Mouse (Mus musculus) CD4-positive helper T cell, adult 2 months (primary cell): ENCODE measurements at regions not wholly inside any gene's neighbourhood (a gene's known extent, or its start where the extent isn't known, plus 50 kb on each side); places are given as distances from the start of the nearest gene placed in this dataset.
"Not testable (repeated sequence)": the region's sequence is repeated elsewhere in the genome, so short reads cannot be mapped to it uniquely, and the experiment has no call there.

Experiments
- DNase-seq: peaks from one replicate; pipeline ENCODE4 v3.0.0-alpha.2; 2012; ENCODE audit warnings: low read depth, missing footprints, low spot score

- no peak for DNase-seq
Measured at GRCm38 (mm10) chr6:89140469-89140868, 222.0 kb downstream of the Plxna1 start.

- DNase-seq: no peak
Measured at GRCm38 (mm10) chr6:89153027-89153662, 209.3 kb downstream of the Plxna1 start.

GRCm38 (mm10) chr6:89157501-89157900, 204.9 kb downstream of the Plxna1 start:
- DNase-seq: no peak

GRCm38 (mm10) chr6:89160051-89160450, 202.4 kb downstream of the Plxna1 start:
- DNase-seq: no peak

- DNase-seq: no peak
Measured at GRCm38 (mm10) chr6:89161746-89162145, 200.7 kb downstream of the Plxna1 start.

DNA sequence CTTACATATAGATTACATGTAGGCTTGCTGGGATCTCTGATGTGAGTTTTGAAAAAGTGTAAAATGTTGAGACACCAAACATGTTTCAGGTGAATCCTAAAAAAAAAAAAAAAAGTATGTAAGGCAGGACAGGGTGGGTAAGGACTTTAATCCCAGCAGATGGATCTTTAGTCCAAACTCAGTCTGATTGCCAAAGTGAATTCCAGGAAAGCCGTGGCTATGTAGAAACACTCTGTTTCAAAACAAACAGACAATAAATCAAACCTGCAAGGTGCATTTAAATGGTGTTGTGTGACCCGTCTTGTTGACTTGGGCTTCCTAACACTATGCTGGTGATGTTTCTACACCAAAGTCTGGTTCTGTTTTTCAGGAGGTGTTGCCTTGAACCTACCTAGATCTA, 192.9 kb downstream of the Plxna1 start:
- no peak for DNase-seq

- not testable (repeated sequence) for DNase-seq
Measured at GRCm38 (mm10) chr6:89184920-89185319, 177.5 kb downstream of the Plxna1 start.

DNA sequence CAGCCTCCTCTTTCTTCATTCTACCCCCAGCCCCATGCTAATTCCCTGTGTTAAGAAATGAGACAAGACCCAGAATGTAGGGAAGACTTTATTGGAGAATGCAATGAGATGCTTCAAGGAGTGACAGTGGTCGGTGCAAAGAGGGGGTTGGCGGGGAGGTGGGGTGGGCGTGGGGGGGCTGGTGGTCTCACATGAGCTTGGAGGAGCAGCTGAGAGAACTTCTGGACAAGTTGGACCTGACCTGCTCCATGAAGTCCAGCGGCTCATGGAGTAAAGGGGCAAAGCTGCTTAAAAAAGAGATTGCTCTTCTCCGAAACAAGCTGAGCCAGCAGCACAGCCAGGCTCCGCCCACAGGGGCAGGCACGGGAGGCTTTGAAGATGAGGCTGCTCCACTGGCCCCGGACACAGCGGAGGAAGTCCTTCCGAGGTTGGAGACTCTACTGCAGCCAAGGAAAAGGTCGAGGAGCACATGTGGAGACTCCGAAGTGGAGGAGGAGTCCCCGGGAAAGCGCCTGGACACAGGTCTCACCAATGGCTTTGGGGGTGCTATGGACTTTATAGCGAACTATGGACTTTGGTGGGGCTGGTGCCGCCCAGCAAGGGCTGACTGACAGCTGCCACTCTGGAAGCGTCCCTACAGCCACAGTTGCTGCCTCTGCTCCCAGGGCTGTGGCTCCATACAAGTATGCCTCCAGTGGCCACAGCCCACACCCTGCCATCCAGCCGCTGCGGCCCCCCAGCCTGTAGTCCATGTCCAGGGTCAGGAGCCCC, 161.7 kb downstream of the Plxna1 start:
- DNase-seq: not testable (repeated sequence)

DNA sequence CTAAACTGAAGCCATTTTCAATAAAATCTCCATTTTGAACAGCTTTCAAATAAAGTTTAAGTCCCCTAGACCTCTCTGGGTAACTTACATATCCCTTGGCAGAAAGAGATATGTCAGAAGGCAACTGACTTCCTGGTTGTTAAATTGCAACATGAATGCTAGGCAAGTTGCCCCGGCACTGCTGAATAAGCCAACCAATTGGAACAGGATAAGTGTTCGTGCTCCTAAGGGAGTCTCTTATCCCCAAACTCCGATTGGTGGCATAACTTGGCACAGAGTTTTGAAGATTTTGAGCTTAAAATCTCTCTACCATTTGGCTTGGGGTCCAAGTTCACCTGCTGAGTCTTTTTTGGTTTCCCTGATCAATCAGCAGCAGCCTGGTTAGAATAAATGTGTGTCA, 147.4 kb downstream of the Plxna1 start:
- DNase-seq: no peak

DNA sequence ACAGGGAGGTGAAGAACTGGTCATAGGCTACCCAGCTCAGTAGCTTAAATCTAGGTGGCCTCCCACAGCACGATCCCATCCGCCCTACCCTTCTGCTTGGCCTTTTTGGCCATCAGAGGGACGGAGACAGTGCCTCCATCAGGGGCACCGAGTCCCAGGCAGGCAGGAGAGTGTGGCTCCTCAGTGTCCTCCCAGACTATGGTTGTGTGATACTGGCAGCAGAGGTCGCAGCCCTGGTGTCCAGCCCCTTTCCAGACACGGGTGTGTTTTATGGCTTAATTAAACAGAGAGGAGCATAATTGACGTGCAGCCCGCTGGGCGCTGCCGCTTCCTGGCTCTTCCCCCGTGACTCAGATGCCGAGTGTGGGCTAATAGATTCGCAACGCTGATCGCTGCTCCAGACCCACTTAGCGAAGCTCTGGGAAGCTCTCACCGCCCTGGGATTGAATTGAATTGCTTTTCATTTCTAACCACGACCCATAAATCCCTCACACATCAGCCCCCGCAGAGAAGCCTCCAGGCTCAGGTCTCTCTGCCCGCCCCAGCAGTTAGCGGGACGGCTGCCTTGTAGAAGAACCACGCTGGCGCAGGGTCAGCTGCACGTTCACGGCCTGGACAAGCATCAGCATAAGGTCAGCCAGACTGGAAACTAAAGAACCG, 126.9 kb downstream of the Plxna1 start:
- no peak for DNase-seq

GRCm38 (mm10) chr6:89236226-89236625, 126.2 kb downstream of the Plxna1 start:
- no peak for DNase-seq

- DNase-seq: no peak
Measured at GRCm38 (mm10) chr6:89236892-89237646, 125.4 kb downstream of the Plxna1 start.

GRCm38 (mm10) chr6:89238871-89239270, 123.5 kb downstream of the Plxna1 start:
- no peak for DNase-seq

DNA sequence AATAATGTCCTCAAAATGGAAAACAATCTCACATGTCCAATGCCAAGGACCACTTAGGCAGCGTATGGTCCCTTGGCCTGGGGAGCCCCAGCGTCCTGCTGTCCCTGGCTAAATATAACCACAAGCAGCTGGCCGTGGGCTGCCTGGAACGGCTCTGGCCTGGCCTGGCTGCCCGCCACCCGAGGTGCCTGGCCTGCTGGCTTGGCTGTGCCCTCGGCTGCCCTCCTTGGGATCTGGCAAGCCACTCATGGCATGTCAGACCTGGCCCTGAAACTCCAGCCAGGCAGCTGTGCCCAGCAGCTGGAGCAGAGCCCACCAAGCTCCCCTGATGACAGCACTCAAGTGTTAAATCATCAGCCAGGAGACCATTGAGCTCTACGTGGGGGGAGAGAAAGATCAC, 122.9 kb downstream of the Plxna1 start:
- no peak for DNase-seq

GRCm38 (mm10) chr6:89240168-89240705, 122.2 kb downstream of the Plxna1 start:
- DNase-seq: no peak

- no peak for DNase-seq
Measured at GRCm38 (mm10) chr6:89242371-89243288, 119.8 kb downstream of the Plxna1 start.

- DNase-seq: no peak
Measured at GRCm38 (mm10) chr6:89245506-89245905, 116.9 kb downstream of the Plxna1 start.

- DNase-seq: no peak
Measured at GRCm38 (mm10) chr6:89246261-89246660, 116.2 kb downstream of the Plxna1 start.

DNA sequence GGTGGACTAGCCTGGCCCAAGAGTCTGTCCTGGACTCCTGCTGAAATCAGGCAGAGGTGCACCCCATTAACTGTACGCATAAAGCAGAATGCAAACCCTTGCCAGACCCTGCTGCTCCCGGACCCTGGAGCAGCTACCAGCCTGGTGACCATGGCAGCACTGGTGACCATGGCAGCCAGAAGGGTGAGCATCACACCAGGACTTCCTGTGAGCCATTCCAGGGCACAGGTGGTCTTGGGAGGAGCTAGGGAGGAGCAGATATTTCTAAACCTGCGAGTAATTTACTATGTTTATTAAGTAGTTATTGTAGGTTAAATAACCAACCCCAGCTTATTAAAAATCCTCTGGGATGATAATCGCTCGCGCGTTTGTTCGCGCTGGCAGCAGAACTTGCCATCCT, 113.8 kb downstream of the Plxna1 start:
- DNase-seq: no peak

GRCm38 (mm10) chr6:89249303-89249702, 113.1 kb downstream of the Plxna1 start:
- no peak for DNase-seq

GRCm38 (mm10) chr6:89251641-89252040, 110.8 kb downstream of the Plxna1 start:
- DNase-seq: no peak
